Mouse (Mus musculus) left cerebral cortex, postnatal 4 days (tissue): ENCODE measurements at regions not wholly inside any gene's neighbourhood (a gene's known extent, or its start where the extent isn't known, plus 50 kb on each side); places are given as distances from the start of the nearest gene placed in this dataset.

ENCODE experiments used
- DNase-seq: peaks from one replicate; pipeline ENCODE4 v3.0.0-alpha.2; 2022
- intact Hi-C: fragments of 180-260 bp; cut with DNase I; formaldehyde crosslinking; loops from one replicate; pipeline ENCODE4 v1.15.1; 2025

DNA sequence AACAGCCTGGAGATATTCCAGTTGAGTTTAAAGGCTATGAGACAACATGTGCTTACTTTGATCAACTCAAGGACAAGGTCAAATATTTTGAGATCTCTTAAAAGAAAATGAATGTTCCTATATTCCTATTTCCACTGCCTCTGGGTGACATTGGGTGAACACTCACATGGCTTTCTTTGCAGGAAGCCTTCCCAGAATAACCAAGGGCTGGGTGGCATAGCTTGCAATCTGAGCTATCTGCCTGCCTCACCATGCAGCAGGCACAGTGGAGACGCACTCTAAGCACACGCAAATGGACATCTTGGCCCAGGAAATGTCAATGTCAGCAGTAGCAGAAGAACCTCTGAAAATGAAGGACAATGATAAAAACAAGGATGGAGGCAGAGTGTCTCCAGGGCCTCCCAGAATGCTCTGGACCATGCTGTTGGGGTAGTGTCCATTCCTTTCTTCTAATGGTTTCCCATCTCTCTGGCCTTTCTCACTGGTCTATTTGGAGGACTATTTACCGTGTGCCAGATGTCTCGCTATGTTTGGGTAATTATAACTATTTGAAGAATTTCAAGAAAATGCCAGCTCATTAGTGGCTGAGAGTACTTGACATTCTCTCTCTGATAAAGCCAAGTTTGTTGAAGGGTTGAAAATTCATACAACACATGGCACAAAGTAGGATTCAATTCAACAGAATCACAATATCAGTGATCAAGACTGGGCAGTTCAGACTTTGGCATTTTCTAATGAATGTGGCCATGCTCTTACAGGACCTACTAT, 276.3 kb upstream of the Rnf32 start:
- intact Hi-C loops, result no loop called here
- no peak for DNase-seq

DNA sequence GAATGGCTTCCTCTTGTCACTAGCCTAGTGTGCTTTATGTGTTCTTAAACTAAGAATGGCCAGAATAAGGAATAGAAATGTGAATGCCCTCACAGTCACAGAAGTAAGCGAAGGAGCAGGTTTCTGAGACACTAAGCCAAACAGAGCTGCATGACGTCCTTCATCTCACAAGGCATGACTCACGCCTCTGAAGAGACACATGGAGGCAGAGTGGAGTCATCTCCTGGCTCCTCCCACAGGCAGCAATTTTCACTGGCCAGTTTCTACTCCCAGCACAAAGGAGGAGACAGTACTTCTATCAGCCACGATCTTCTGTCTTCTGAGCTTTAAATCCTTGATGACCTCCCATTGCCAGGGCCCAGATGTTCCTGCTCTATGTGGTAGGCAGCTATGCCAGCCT, 291.3 kb upstream of the Rnf32 start:
- intact Hi-C loops, result no loop called here
- no peak for DNase-seq

DNA sequence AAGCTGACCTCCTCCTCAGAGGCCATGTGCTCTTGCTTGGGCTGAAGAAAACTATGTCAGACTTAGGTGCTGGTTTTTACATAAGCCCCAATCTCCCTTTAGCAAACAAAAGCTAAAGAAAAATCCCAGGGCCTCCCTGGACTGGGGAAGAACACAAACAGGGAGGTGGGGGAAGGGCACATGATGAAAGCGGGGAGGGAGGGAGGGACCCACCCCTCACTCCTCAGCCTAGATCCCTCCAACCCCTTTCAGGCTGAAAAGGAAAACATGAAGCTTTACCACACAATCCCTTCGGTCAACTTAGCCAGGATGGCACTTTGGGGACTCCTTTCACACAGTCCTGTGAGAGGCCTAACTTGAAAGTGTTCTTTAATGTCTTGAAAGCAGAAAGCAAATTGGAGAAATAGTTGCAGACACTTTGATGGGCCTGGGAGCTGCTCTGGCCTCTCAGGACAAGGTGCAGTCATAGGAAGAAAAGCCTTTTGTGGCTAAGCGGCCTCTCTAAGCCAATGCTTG, 291.9 kb upstream of the Rnf32 start:
- intact Hi-C loops, result no loop called here
- DNase-seq, result no peak

DNA sequence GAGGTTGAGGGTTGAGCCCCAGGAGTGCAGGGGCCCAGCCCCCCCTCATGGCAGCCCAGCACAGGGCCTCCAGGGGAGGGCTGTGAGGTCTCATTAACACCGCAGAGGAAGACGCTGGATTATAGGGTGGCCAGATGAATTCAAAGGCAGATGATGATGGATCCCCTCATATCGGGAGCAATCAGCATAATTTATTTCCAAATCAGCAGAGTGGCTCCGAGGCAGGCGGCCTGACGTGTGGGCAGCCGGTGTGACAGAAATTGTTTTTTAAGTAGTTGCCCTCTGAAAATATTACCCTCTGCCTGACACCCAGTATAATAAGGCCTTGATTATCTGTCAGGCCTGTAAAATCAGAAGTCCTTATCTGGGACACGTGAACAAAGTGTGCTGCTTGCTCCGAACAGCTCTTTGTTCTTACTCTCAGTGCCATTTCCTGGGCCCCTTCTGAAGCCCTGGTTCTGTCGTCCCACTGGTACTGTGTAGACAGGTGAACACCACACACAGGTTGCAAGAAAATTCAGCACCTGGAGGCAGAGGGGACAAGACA, 303.0 kb upstream of the Rnf32 start:
- intact Hi-C loops, result no loop called here
- DNase-seq, result no peak

DNA sequence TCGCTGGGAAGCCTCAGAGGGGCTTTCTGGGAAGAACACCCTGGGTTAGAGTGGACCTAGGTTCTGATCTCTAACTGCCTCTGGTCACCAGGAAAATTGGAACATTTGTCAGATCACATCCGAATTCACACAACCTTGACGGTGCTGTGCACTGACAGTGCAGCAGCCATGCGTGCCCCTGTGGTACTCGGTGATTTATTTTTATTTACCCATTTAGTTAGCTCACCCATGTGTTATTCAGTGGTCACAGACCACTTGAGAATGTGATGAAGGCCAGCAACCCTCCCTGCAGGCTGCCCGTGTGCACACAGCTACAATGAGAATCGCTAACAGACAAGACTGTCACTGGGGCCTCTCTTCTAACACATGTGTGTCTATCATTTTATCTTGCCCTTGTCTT, 303.8 kb upstream of the Rnf32 start:
- intact Hi-C loops, result no loop called here
- no peak for DNase-seq

DNA sequence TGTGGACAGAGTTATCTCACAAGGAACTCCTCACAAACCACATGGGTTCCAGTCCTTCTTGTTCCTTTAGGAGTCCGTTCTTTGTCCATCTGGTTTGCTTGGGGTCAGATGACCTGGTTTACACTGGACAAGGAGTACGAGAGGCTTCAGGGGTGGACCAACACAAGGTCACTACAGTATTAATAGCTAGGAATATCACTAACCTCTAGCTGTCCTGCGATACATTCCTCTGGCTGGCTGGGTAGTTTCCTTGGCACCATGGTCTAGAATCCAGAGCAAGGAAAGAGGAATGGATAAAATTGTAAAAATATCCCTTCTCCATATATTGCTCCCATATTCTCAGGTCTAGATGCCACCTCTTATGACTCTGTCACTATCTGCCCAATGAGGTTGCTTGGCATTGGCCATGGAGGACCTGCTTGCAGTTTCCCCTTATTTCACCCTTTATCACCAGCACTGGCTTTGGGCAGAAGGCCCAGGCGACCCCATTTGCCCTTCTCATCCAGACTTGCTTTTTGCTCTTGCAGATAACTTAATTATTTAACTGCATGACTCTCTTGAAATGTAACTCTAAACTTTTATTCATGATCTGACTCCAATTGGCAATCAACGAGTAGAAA, 310.9 kb upstream of the Rnf32 start:
- intact Hi-C loops, result no loop called here
- no peak for DNase-seq

DNA sequence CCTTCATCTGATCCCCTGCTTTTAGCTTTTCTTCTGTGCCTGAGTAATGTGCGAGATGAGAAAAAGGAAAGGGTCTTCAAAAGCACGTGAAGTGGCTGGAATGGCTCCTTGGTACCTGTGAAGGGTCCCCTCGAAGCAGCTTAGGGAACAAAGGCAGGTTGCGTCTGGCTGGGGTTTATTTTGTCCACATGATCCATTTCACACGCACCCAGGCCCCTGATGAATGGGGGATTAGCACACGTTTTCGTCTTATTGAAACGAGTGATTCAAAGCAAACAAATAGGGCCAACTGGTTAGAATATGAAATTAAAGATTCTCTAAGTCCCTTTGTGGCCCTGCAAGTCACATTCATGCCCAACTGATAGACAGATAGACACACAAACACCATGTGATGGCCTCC, 319.6 kb upstream of the Rnf32 start:
- intact Hi-C loops, result no loop called here
- DNase-seq, result no peak

DNA sequence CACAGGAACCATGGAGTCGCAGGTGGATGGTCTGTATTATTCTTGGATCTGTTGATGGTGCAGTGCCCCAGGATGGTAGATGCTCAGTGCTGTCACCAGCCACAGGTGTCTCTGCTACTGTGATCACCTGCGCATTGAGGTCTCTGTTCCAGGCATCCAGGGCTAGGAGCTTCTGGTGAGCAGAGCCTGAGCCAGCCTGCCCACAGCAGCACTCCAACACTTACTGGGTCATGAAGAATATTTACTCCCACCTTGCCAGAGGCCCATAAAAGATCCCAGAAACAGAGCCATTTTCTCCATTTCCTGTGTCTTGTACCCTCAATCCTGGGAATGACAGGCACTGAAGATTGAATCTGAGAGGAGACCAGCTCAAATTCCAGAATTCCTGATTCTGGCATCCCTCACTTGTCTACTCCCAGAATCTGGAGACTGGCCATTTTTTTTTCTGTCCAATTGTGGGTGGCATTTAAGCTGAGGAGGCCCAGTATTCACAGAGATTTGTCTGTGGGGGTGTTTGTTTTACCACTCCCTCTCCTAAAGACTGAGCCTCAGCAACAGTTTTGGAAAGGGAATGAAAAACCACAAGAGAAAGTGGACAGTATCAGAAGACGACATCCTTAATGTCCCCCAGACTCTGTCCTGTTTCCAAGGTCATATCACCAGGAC, 322.1 kb upstream of the Rnf32 start:
- no peak for DNase-seq
- intact Hi-C loops, result no loop called here

DNA sequence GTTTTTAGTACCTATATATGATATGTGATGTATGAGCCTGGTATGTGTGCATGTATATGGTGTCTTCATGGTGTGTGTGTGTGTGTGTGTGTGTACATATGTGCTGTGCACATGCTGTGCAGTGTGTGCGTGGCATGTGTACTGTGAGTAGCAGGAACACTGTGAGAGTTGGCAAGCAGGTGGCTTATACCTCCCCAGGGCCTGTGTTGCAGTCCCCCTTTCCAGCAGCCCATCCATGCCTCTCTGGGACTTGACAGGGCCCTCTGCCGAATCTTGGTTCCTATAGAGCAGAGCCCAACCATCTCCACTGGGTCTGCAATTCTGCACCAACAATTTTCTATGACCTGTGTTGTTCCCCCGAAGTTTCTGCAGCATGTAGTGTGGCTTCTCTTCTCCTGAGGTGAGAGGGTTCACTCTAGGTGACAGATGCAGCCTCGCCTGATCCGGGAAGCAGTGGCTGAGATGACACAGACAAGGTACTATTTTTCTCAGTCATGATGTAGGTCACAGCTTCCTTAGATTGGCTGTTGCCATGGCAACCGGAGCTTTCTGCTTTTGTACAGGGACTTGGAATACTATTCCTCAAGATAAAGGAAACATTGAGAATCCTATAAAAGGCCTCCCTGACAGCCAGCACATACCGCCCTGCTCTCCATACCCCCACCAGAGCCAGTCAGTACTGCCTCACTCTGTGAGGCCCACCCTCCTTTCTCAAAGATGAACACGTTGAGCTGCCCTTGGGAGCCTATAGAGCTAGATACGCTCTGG, 336.0 kb upstream of the Rnf32 start:
- peak; percentile 46 for DNase-seq
- intact Hi-C loops, result no loop called here

DNA sequence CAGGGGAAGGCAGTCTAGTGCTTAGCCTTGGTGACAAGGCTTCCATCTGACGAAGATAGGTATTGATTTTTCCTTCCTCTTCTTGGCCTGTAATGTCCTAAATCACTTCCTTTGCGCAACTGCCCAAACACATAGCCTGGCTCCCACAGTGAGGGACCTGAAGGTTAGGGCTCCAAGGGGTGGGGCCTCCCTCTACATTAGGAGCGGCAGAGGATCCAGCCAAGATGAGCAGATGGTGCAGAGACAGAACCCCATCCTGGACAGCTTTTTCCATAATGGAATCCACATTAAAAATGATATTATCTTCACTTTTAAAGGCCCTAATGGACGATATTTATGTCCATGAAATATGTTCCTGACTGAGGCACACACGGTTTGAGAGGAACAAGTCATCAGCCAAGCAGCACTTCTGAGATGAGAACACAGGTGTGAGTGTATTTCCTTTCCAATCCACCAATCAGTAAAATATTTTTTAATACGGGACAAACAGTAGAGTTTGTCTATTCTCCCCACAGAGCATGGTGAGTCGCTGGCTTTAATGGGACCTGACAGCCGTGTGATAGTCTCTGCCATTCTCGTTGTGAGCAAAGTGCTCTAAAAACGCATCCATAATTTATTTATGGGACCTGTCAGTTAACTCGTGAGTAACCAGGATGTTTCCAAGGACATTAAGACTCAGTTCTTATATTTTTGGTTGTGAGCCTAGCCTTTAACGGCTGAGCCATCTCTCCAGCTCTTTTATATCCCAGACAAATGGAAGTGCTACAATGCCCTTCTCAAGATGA, 357.5 kb upstream of the Rnf32 start:
- intact Hi-C loops, result no loop called here
- peak; percentile 35 for DNase-seq

DNA sequence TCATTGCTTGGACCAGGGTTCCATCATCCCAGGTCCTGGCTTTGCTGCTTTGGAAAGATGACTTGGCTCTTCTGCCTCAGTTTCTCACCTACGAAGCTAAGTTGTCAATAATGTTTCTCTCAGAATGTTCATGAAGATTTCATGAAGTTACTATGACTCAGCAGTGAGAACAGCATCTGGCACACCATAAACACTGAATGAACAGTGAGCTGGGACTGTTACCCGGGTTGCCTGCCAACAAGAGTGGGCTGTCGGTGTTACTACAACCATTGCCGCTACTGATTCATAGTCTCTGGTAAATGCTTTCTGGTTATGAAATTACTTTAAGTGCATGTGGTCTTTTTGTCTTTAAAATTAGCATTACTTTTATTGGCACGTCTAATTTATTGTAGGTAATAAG, 352.0 kb upstream of the Shh start:
- no peak for DNase-seq
- intact Hi-C loops, result no loop called here

DNA sequence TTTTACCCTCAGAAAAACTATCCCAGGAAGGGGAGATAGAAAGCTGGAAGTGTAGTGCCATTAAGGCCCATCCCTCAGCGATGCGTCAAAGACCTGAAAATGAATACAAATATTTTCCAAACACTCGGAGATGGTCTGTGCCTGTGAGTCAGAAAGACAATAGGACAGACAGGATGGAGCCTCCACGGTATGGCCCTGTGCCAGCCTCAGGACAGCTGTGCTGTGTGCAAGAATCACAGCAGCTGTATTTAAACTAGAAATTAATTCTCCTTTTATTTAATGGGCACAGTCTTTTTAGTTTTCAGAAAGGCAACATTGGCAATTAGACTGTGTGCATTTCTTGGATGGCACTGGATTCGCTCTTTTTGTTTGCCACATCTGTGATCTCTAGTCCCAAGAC, 340.9 kb upstream of the Shh start:
- DNase-seq, result peak; percentile 5
- intact Hi-C loops, result no loop called here

DNA sequence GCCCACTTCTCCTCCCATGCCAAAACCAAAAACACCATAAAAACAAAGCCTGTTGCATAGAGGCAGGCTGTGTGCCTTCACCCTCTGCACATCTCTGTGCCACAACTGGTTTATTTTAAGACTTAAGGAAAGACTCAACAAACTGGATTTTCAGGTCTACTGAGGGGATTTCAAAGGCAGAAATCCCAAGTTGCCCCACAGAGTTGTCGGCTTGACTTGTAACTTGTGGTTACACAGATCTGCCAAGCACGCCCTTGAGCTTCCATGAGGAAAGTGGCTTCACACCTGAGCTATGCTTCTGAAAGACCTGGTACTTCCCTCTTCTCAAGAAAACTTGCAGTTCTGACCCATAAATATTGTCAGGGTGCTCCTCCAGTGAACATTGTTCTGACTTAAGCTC, 332.4 kb upstream of the Shh start:
- intact Hi-C loops, result no loop called here
- no peak for DNase-seq

DNA sequence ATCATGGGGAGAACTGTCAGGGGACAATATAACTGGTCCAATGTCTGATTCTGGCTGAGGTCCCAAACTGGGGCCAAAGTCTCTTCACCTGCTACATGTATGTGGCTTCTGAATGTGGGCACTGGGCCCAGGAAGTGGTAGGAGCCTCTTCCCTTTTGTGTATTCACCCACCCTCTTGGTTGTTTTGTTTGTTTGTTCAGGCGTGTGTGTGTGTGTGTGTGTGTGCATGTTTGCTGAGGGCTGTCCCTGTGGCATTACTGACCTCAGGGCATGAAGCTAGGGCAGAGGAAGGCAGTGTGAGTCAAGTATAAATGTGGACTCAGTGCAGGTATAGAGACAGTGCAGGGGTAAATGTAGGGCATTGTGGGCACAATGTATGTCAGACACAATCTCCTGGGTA, 331.3 kb upstream of the Shh start:
- intact Hi-C loops, result no loop called here
- DNase-seq, result no peak

DNA sequence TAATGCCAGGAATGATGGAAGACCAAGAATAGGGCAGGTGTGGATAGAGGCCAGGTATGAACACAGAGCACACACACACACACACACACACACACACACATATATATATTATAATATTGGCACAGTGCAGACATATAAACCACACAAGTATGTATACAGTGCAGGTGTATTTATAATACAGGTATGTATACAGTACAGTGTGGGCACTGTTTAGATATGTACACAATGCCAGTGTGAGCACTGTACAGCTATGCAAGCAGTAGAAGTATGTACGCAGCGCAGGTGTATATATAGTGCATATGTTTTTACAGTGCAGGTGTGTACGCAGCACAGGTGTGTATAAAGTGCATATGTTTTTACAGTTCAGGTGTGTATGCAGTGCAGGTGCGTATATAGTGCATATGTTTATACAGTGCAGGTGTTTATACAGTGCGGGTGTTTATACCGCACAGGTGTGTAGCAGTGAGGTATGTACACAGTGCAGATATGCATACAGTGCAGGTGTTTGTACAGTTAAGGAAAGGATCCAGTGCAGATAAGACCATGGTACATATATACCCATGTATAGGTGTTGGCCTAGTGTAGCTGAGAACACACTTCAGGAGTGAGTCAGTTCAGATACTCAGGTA, 328.2 kb upstream of the Shh start:
- no peak for DNase-seq
- intact Hi-C loops, result no loop called here

DNA sequence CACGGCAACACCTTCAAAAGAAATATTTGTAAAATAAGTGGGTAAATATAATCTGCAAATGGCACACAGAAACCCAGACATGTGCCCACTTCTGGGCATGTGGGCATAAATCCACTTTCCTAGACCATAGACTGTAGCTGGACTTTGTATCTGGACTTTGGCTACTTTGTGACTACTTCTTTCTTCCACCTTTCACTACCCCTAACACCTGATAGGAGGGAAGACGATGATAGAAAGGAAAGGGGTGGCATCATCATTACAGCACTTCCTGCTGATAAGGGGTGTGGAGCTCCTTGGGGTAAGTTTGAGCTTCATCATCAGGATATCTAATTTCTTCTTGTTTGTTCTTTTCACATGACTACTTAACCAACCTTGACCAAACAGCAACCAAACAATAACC, 326.7 kb upstream of the Shh start:
- intact Hi-C loops, result no loop called here
- DNase-seq, result no peak

DNA sequence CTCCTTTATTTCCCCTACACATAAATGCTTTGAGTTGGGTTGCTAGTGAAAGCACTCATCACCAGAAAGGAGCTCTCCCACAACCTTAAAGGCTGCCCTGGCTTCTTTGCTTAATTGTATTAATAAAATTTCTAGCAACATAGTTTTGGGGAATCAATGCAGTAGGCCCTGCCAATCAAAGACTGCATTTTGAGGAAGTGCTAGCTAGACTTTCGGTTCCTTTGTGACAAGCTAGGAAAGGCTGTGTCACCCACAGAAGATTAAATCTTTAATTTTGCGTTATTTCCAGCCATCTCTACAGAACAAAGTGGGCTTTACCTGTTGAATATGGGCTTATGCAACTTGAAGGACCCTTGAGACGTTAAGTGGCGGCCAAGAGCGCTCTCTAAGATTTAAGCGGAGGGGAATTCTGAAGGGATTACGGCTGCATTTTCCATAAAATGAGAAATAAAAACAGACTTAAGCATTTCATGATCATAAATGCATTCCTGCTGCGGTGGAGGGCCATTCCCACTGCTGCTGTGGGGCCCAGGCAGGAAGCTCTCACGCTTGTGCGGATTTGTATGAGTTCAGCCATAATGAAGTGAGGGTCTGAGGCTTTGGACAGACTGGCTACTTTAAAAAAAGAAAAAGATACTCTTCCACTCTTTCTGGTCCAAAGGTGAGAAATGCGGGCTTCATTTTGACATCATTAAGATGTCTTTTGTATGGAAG, 318.4 kb upstream of the Shh start:
- intact Hi-C loops, result no loop called here
- no peak for DNase-seq

DNA sequence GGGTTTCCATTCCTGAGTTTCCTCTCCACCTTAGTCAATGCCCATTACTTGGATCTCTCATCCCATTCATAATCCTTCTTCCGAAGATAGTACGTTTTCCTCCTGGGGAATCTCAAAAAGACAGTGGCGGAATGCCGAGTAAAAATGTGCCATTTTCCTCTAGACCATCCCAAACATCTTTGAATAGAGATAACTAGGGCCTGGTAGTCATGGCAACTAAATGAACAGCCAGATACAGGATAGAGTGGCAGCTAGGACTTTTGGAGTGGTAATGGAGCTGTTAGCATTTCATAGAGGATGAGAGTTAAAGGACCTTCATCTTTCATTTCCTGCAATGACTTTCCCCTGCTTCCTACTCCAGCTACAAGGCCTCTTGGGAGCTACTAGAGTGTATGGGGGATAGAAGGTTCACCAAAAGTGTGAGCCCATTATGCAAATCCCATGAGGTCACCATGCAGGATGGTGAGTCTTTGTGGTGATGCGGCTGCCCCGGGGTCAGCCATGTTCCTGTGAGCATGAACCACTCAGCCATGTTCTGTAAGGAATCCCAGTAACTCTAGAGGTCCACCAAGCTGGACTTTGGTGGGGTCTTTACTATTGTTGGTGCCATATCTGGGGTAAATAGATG, 317.4 kb upstream of the Shh start:
- DNase-seq, result no peak

More for the DNA sequence above, 317.4 kb upstream of the Shh start:
- intact Hi-C loops, result no loop called here
